In genomic region chr5:147913241-147913842, GRCm38 (mm10) we compare ENCODE assay signal across 11 mouse cellular contexts. TPM values are rescaled to one million over a fixed set of nuclear protein-coding genes. Genes with fewer than 3 reads are reported as not detected.
DNase-seq lines count a peak whose midpoint lies in the region; ATAC-seq and TF ChIP-seq lines count a peak whose summit lies in the region.
"Had no signal": no experiment of that assay in that cellular context is flagged by ENCODE, and none has a peak within 500 bp of the region (broad histone marks: within the 10 kb centered on the region; RNA-seq: fewer than 3 reads in every experiment).

No protein-coding gene starts in this region.

- TF ChIP-seq EP300 in stomach, postnatal 0 days (optimal IDR thresholded peaks at IDR 0.05): no peak

- no peak overlapping the region for H3K9ac ChIP-seq in midbrain, embryonic 15.5 days
- H3K9ac ChIP-seq in midbrain, embryonic 11.5 days (ENCODE audit: low read length): no peak overlapping the region
- H3K9ac ChIP-seq in intestine, embryonic 16.5 days (ENCODE audit: low read depth, low read length): peak overlapping the region; percentile 29; the same call in 1 of the 2 replicates
- H3K9ac ChIP-seq in limb, embryonic 14.5 days (ENCODE audit: low read depth, low read length, severe bottlenecking): no peak overlapping the region
- H3K9ac ChIP-seq in stomach, postnatal 0 days (ENCODE audit: low read length): no peak overlapping the region
- H3K9ac ChIP-seq: forebrain, embryonic 15.5 days; hindbrain, embryonic 12.5 days had no signal

- H3K27me3 ChIP-seq in midbrain, embryonic 15.5 days (replicated peaks): no peaks in the 10 kb centered on the region
- no peaks in the 10 kb centered on the region for H3K27me3 ChIP-seq in midbrain, embryonic 11.5 days (ENCODE audit: control insufficient read depth, insufficient read depth, low read length)
- H3K27me3 ChIP-seq in intestine, embryonic 16.5 days (replicated peaks; ENCODE audit: control insufficient read depth, insufficient read depth, low read length): no peaks in the 10 kb centered on the region
- no peaks in the 10 kb centered on the region for H3K27me3 ChIP-seq in limb, embryonic 14.5 days (ENCODE audit: control insufficient read depth, insufficient read depth, low read length)
- H3K27me3 ChIP-seq in stomach, postnatal 0 days (ENCODE audit: control insufficient read depth, insufficient read depth, low read length): no peaks in the 10 kb centered on the region
- H3K27me3 ChIP-seq: forebrain, embryonic 15.5 days; hindbrain, embryonic 12.5 days had no signal

- no peak for TF ChIP-seq CTCF in stomach, postnatal 0 days (IDR thresholded peaks at IDR 0.05; ENCODE audit: low read depth)

- no peak for ATAC-seq in midbrain, embryonic 15.5 days (replicated peaks)
- ATAC-seq in midbrain, embryonic 11.5 days (ENCODE audit: low FRiP score): no peak
- peak; percentile 50 for ATAC-seq in intestine, embryonic 16.5 days
- no peak for ATAC-seq in limb, embryonic 14.5 days (ENCODE audit: low FRiP score, low read depth)
- peak; percentile 69 for ATAC-seq in stomach, postnatal 0 days (ENCODE audit: low FRiP score, low TSS enrichment)
- ATAC-seq: forebrain, embryonic 15.5 days had no signal

- no peak overlapping the region for H3K4me3 ChIP-seq in midbrain, embryonic 15.5 days
- H3K4me3 ChIP-seq in midbrain, embryonic 11.5 days (ENCODE audit: low read depth, low read length): no peak overlapping the region
- H3K4me3 ChIP-seq in intestine, embryonic 16.5 days (ENCODE audit: low read length): no peak overlapping the region
- no peak overlapping the region for H3K4me3 ChIP-seq in limb, embryonic 14.5 days (replicated peaks; ENCODE audit: low read length)
- H3K4me3 ChIP-seq in stomach, postnatal 0 days (ENCODE audit: low read depth, low read length): no peak overlapping the region
- H3K4me3 ChIP-seq: forebrain, embryonic 15.5 days; hindbrain, embryonic 12.5 days had no signal

- 40% methylated on average over 14 of the region's 14 CpGs for WGBS in midbrain, embryonic 15.5 days
- WGBS in midbrain, embryonic 11.5 days: 45% methylated on average over 14 of the region's 14 CpGs
- WGBS in intestine, embryonic 16.5 days: 26% methylated on average over 14 of the region's 14 CpGs
- WGBS in limb, embryonic 14.5 days: 27% methylated on average over 14 of the region's 14 CpGs
- WGBS in stomach, postnatal 0 days: 25% methylated on average over 14 of the region's 14 CpGs

- DNase-seq in midbrain, embryonic 11.5 days (ENCODE audit: low spot score, missing footprints): no peak
- DNase-seq in limb, embryonic 14.5 days (ENCODE audit: low spot score): no peak
- peak; percentile 59 for DNase-seq in stomach, postnatal 0 days (ENCODE audit: low spot score)
- no peak for DNase-seq in adipocyte (ENCODE audit: low spot score)
- no peak for DNase-seq in gastrocnemius, postnatal 36 days
- no peak for DNase-seq in layer of hippocampus, adult 9-10 months (ENCODE audit: low spot score)
- DNase-seq: spleen, adult 18-20 months had no signal

- intact Hi-C loops in gastrocnemius, postnatal 36 days (cut with DNase I): no loop called here

- H3K4me2 ChIP-seq in midbrain, embryonic 15.5 days: no peak overlapping the region
- H3K4me2 ChIP-seq in midbrain, embryonic 11.5 days: no peak overlapping the region
- H3K4me2 ChIP-seq in intestine, embryonic 16.5 days (ENCODE audit: low read depth, low read length): 0 out of 2 replicates have a peak overlapping the region, but pooled peaks have one; percentile 25
- H3K4me2 ChIP-seq in limb, embryonic 14.5 days (replicated peaks; ENCODE audit: low read depth, low read length, severe bottlenecking): 0 out of 2 replicates have a peak overlapping the region, but pooled peaks have one; percentile 16
- peak overlapping the region; percentile 8; the same call in 1 of the 2 replicates for H3K4me2 ChIP-seq in stomach, postnatal 0 days (replicated peaks; ENCODE audit: low read depth)
- H3K4me2 ChIP-seq: forebrain, embryonic 15.5 days; hindbrain, embryonic 12.5 days had no signal

- no peaks in the 10 kb centered on the region for H3K36me3 ChIP-seq in midbrain, embryonic 15.5 days (replicated peaks)
- H3K36me3 ChIP-seq in midbrain, embryonic 11.5 days (ENCODE audit: control insufficient read depth, insufficient read depth, low read length): no peaks in the 10 kb centered on the region
- no peaks in the 10 kb centered on the region for H3K36me3 ChIP-seq in intestine, embryonic 16.5 days (ENCODE audit: control insufficient read depth, insufficient read depth, low read length)
- no peaks in the 10 kb centered on the region for H3K36me3 ChIP-seq in limb, embryonic 14.5 days (ENCODE audit: control insufficient read depth, insufficient read depth, low read length)
- H3K36me3 ChIP-seq in stomach, postnatal 0 days (ENCODE audit: control insufficient read depth, insufficient read depth, low read length): no peaks in the 10 kb centered on the region
- H3K36me3 ChIP-seq: forebrain, embryonic 15.5 days; hindbrain, embryonic 12.5 days had no signal

- H3K4me1 ChIP-seq in midbrain, embryonic 15.5 days: no peaks in the 10 kb centered on the region
- no peaks in the 10 kb centered on the region for H3K4me1 ChIP-seq in midbrain, embryonic 11.5 days (ENCODE audit: control insufficient read depth, insufficient read depth, low read length)
- peaks cover 10% of the 10 kb centered on the region; the same call in 1 of the 2 replicates for H3K4me1 ChIP-seq in intestine, embryonic 16.5 days (ENCODE audit: control insufficient read depth, insufficient read depth, low read length)
- H3K4me1 ChIP-seq in limb, embryonic 14.5 days (ENCODE audit: control insufficient read depth, insufficient read depth, low read length): 0 out of 2 replicates have a peak, but pooled peaks cover 4% of the 10 kb centered on the region
- no peaks in the 10 kb centered on the region for H3K4me1 ChIP-seq in stomach, postnatal 0 days (replicated peaks; ENCODE audit: control insufficient read depth, insufficient read depth)
- H3K4me1 ChIP-seq: forebrain, embryonic 15.5 days had no signal

- no peaks in the 10 kb centered on the region for H3K9me3 ChIP-seq in midbrain, embryonic 15.5 days
- no peaks in the 10 kb centered on the region for H3K9me3 ChIP-seq in midbrain, embryonic 11.5 days (ENCODE audit: control insufficient read depth, low read length)
- H3K9me3 ChIP-seq in intestine, embryonic 16.5 days (ENCODE audit: control insufficient read depth, low read length): no peaks in the 10 kb centered on the region
- H3K9me3 ChIP-seq in limb, embryonic 14.5 days (ENCODE audit: control insufficient read depth, low read length): no peaks in the 10 kb centered on the region
- no peaks in the 10 kb centered on the region for H3K9me3 ChIP-seq in stomach, postnatal 0 days (ENCODE audit: control insufficient read depth, low read length)
- H3K9me3 ChIP-seq: forebrain, embryonic 15.5 days; hindbrain, embryonic 12.5 days had no signal

- H3K27ac ChIP-seq in midbrain, embryonic 15.5 days: peak overlapping the region; percentile 15; the same call in 1 of the 2 replicates
- H3K27ac ChIP-seq in midbrain, embryonic 11.5 days (ENCODE audit: low read depth, low read length): no peak overlapping the region
- peak overlapping the region; percentile 41; the same call in 1 of the 2 replicates for H3K27ac ChIP-seq in intestine, embryonic 16.5 days (ENCODE audit: low read length)
- H3K27ac ChIP-seq in limb, embryonic 14.5 days (replicated peaks; ENCODE audit: low read depth, low read length): no peak overlapping the region
- H3K27ac ChIP-seq in stomach, postnatal 0 days (replicated peaks): no peak overlapping the region
- H3K27ac ChIP-seq: forebrain, embryonic 15.5 days; hindbrain, embryonic 12.5 days had no signal

- TF ChIP-seq POLR2A in limb, embryonic 14.5 days (IDR thresholded peaks at IDR 0.05; ENCODE audit: borderline replicate concordance, extremely low read depth, insufficient read depth, insufficient read length): no peak

RNA-seq across cellular contexts. Expression of gene Slc46a3, which starts 18.7 kb away (rescaled TPM):
- polyA plus RNA-seq in midbrain, embryonic 15.5 days (2015; fragmentation: Nextera tagmentation; extraction: Ambion mirVana): 5.5 and 5.6 TPM in 2 replicates
- polyA plus RNA-seq in midbrain, embryonic 11.5 days (2014; fragmentation: Nextera tagmentation; extraction: Ambion mirVana): 4.3 and 4.5 TPM in 2 replicates
- 21.4 and 39.8 TPM in 2 replicates for polyA plus RNA-seq in intestine, embryonic 16.5 days (2015; fragmentation: Nextera tagmentation; extraction: Ambion mirVana)
- 3.4 TPM in 2 replicates for polyA plus RNA-seq in limb, embryonic 14.5 days (2012; rRNA removed)
- polyA plus RNA-seq in limb, embryonic 14.5 days (2014; fragmentation: Nextera tagmentation; extraction: Ambion mirVana): 2.9 and 3.0 TPM in 2 replicates
- polyA plus RNA-seq in stomach, postnatal 0 days (2015; fragmentation: Nextera tagmentation; extraction: Ambion mirVana): 2.7 and 3.2 TPM in 2 replicates
- 1 to 10 TPM; 9.4 to 9.9 TPM for total RNA-seq in gastrocnemius, postnatal 36 days (2021)

RNA-seq across cellular contexts. Expression of gene Mtus2, which starts 43.8 kb away (rescaled TPM):
- polyA plus RNA-seq in midbrain, embryonic 15.5 days (2015; fragmentation: Nextera tagmentation; extraction: Ambion mirVana): 45.6 and 46.4 TPM in 2 replicates
- polyA plus RNA-seq in midbrain, embryonic 11.5 days (2014; fragmentation: Nextera tagmentation; extraction: Ambion mirVana): 13.8 and 18.3 TPM in 2 replicates
- polyA plus RNA-seq in intestine, embryonic 16.5 days (2015; fragmentation: Nextera tagmentation; extraction: Ambion mirVana): 20.4 and 21.6 TPM in 2 replicates
- polyA plus RNA-seq in limb, embryonic 14.5 days (2012; rRNA removed): 3.0 and 3.2 TPM in 2 replicates
- 5.5 and 6.8 TPM in 2 replicates for polyA plus RNA-seq in limb, embryonic 14.5 days (2014; fragmentation: Nextera tagmentation; extraction: Ambion mirVana)
- polyA plus RNA-seq in stomach, postnatal 0 days (2015; fragmentation: Nextera tagmentation; extraction: Ambion mirVana): 8.3 and 12.3 TPM in 2 replicates
- under 1 TPM; 0.08 to 0.25 TPM for total RNA-seq in gastrocnemius, postnatal 36 days (2021)

RNA-seq across cellular contexts. Expression of gene Pomp, which starts 53.1 kb away (rescaled TPM):
- polyA plus RNA-seq in midbrain, embryonic 15.5 days (2015; fragmentation: Nextera tagmentation; extraction: Ambion mirVana): 425 and 436 TPM in 2 replicates
- 562 and 573 TPM in 2 replicates for polyA plus RNA-seq in midbrain, embryonic 11.5 days (2014; fragmentation: Nextera tagmentation; extraction: Ambion mirVana)
- 394 and 410 TPM in 2 replicates for polyA plus RNA-seq in intestine, embryonic 16.5 days (2015; fragmentation: Nextera tagmentation; extraction: Ambion mirVana)
- 189 and 270 TPM in 2 replicates for polyA plus RNA-seq in limb, embryonic 14.5 days (2012; rRNA removed)
- polyA plus RNA-seq in limb, embryonic 14.5 days (2014; fragmentation: Nextera tagmentation; extraction: Ambion mirVana): 463 and 484 TPM in 2 replicates
- polyA plus RNA-seq in stomach, postnatal 0 days (2015; fragmentation: Nextera tagmentation; extraction: Ambion mirVana): 419 and 427 TPM in 2 replicates
- 100 to 1,000 TPM; 130 to 131 TPM for total RNA-seq in gastrocnemius, postnatal 36 days (2021)

Comparison
In these comparisons a context has a peak if more than half of its experiments do, and no peak if none do; other contexts are left out.
1. H3K27ac ChIP-seq: peak in midbrain, embryonic 15.5 days (single experiment) and intestine, embryonic 16.5 days (single experiment); none in midbrain, embryonic 11.5 days (single experiment), limb, embryonic 14.5 days (single experiment) and stomach, postnatal 0 days (single experiment).
2. ATAC-seq: peak in intestine, embryonic 16.5 days (single experiment) and stomach, postnatal 0 days (single experiment); none in midbrain, embryonic 15.5 days (single experiment), midbrain, embryonic 11.5 days (single experiment) and limb, embryonic 14.5 days (single experiment).
3. H3K4me2 ChIP-seq: peak in intestine, embryonic 16.5 days (single experiment), limb, embryonic 14.5 days (single experiment) and stomach, postnatal 0 days (single experiment); none in midbrain, embryonic 15.5 days (single experiment) and midbrain, embryonic 11.5 days (single experiment).